Mouse (Mus musculus) lung, postnatal 4 days (tissue): Measurements from ENCODE around the gene Vipas39.

Experiments used
- DNase-seq, 2 experiments: peaks; one replicate each; pipeline ENCODE4 v3.0.0; 2021

Gene Vipas39

GRCm38 (mm10) chr12:87195069-87195468 lies 71.0 kb downstream of the Vipas39 start:
- DNase-seq = no peak

GRCm38 (mm10) chr12:87193008-87193407 lies 73.0 kb downstream of the Vipas39 start:
- DNase-seq = no peak
